ENCODE assay signal across 10 mouse cellular contexts in the genomic region with DNA sequence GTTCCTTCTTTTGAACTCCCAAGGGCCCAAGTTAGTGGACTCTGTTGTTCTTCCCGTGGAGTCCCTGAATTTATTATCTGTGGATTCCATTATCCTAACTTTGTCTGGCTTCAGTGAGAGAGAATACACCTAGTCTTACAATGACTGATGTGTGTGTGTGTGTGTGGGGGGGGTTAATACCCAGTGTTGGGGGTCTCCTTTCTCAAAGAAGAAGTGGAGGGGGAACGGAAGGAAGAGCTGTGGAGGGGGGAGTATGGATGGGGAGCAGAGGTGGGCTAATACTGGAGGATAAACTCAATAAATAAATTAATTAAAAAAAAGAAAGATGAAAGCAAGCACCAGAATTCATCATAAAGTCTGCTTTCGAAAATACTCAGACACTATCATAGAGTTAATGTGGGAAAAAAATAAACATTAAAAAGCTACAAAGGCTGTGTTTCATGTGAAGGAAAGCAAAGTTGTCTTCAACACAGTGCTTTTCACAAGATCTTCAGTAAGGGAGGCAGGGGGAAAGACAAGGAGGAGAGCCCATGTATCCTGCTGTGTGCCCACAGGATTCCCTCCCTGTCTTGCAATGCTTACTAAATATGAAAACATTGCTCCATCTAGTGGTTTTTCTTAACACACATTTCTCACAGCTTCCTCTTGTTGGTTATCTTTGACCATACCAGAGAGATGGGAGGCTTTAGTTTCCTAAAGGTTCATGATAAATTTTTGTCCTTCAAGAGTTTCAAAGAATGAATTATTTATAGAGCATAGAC.
DNase-seq lines count a peak whose midpoint lies in the region; ATAC-seq and TF ChIP-seq lines count a peak whose summit lies in the region.
"Had no signal": no experiment of that assay in that cellular context is flagged by ENCODE, and none has a peak within 500 bp of the region (broad histone marks: within the 10 kb centered on the region; RNA-seq: fewer than 3 reads in every experiment).

No protein-coding gene starts in this region.

- DNase-seq in cerebellum, adult 2 months, result peak in 1 of 2 experiments; percentile 4
- no peak for DNase-seq in cerebellum, postnatal 36 days
- peak; percentile 67 for DNase-seq in liver, adult 2 months (ENCODE audit: extremely low read depth, low read depth, low spot score)
- DNase-seq in liver, embryonic 11.5 days (ENCODE audit: low spot score), result no peak
- DNase-seq in retina, adult 2 months (ENCODE audit: low read depth, low spot score), result peak; percentile 18
- DNase-seq in testis, postnatal 10 days (ENCODE audit: low spot score), result no peak
- no peak for DNase-seq in urinary bladder, adult 18-20 months (ENCODE audit: low spot score in 2 of 2)

- no peaks in the 10 kb centered on the region for H3K4me1 ChIP-seq in cerebellum, adult 2 months (ENCODE audit: control insufficient read depth, insufficient read depth, low read length)
- H3K4me1 ChIP-seq in liver, adult 2 months (ENCODE audit: control insufficient read depth, insufficient read depth, low read length), result peaks cover 12% of the 10 kb centered on the region
- H3K4me1 ChIP-seq in liver, embryonic 11.5 days (replicated peaks; ENCODE audit: control insufficient read depth, insufficient read depth, low read length), result no peaks in the 10 kb centered on the region
- H3K4me1 ChIP-seq in hindbrain, embryonic 13.5 days (replicated peaks), result no peaks in the 10 kb centered on the region
- H3K4me1 ChIP-seq: embryonic facial prominence, embryonic 13.5 days; limb, embryonic 13.5 days had no signal

- H3K4me2 ChIP-seq in liver, embryonic 11.5 days, result no peak overlapping the region
- no peak overlapping the region for H3K4me2 ChIP-seq in hindbrain, embryonic 13.5 days
- H3K4me2 ChIP-seq: embryonic facial prominence, embryonic 13.5 days; limb, embryonic 13.5 days had no signal

- H3K27me3 ChIP-seq in cerebellum, adult 2 months (ENCODE audit: control insufficient read depth, insufficient read depth, low read length), result no peaks in the 10 kb centered on the region
- H3K27me3 ChIP-seq in liver, adult 2 months (ENCODE audit: control insufficient read depth, insufficient read depth, low read length), result no peaks in the 10 kb centered on the region
- H3K27me3 ChIP-seq in liver, embryonic 11.5 days (replicated peaks; ENCODE audit: control insufficient read depth, insufficient read depth, low read length), result no peaks in the 10 kb centered on the region
- H3K27me3 ChIP-seq in hindbrain, embryonic 13.5 days, result no peaks in the 10 kb centered on the region
- H3K27me3 ChIP-seq: embryonic facial prominence, embryonic 13.5 days; limb, embryonic 13.5 days had no signal

- no peaks in the 10 kb centered on the region for H3K9me3 ChIP-seq in liver, embryonic 11.5 days (ENCODE audit: control insufficient read depth, low read length)
- H3K9me3 ChIP-seq in hindbrain, embryonic 13.5 days, result no peaks in the 10 kb centered on the region
- H3K9me3 ChIP-seq: embryonic facial prominence, embryonic 13.5 days; limb, embryonic 13.5 days had no signal

- no peak overlapping the region for H3K4me3 ChIP-seq in cerebellum, adult 2 months (replicated peaks; ENCODE audit: insufficient read depth, low read depth, low read length)
- H3K4me3 ChIP-seq in liver, adult 2 months (ENCODE audit: insufficient read depth, low read depth, low read length), result no peak overlapping the region
- no peak overlapping the region for H3K4me3 ChIP-seq in liver, embryonic 11.5 days (ENCODE audit: low read depth, low read length)
- no peak overlapping the region for H3K4me3 ChIP-seq in hindbrain, embryonic 13.5 days
- H3K4me3 ChIP-seq: embryonic facial prominence, embryonic 13.5 days; limb, embryonic 13.5 days had no signal

- no peaks in the 10 kb centered on the region for H3K79me2 ChIP-seq in liver, adult 2 months (ENCODE audit: control insufficient read depth, insufficient read depth, low read length)

- no peaks in the 10 kb centered on the region for H3K36me3 ChIP-seq in liver, adult 2 months (ENCODE audit: control insufficient read depth, insufficient read depth, low read length)
- H3K36me3 ChIP-seq in liver, embryonic 11.5 days (ENCODE audit: control insufficient read depth, insufficient read depth, low read length), result no peaks in the 10 kb centered on the region
- no peaks in the 10 kb centered on the region for H3K36me3 ChIP-seq in hindbrain, embryonic 13.5 days
- H3K36me3 ChIP-seq: embryonic facial prominence, embryonic 13.5 days; limb, embryonic 13.5 days had no signal

- TF ChIP-seq CTCF in cerebellum, adult 2 months (IDR thresholded peaks at IDR 0.05; ENCODE audit: borderline replicate concordance, insufficient read depth, low read depth, low read length), result peak; percentile 14; the same call in 1 of the 2 replicates
- 0 out of 2 replicates have a peak, but pooled peaks have one; percentile 22 for TF ChIP-seq CTCF in liver, adult 2 months (IDR thresholded peaks at IDR 0.05; ENCODE audit: low read depth, low read length)

- 58% methylated on average over 3 of the region's 3 CpGs for WGBS in cerebellum, adult 2 months
- 97% methylated on average over 3 of the region's 3 CpGs for WGBS in liver, adult 2 months
- 66% methylated on average over 3 of the region's 3 CpGs for WGBS in liver, embryonic 11.5 days
- 59% methylated on average over 3 of the region's 3 CpGs for WGBS in hindbrain, embryonic 13.5 days

- no peak overlapping the region for H3K27ac ChIP-seq in cerebellum, adult 2 months (ENCODE audit: insufficient read depth, low read length)
- no peak overlapping the region for H3K27ac ChIP-seq in liver, adult 2 months (replicated peaks; ENCODE audit: insufficient read depth, low read depth, low read length)
- no peak overlapping the region for H3K27ac ChIP-seq in liver, embryonic 11.5 days (ENCODE audit: low read depth, low read length)
- H3K27ac ChIP-seq in hindbrain, embryonic 13.5 days, result no peak overlapping the region
- H3K27ac ChIP-seq: embryonic facial prominence, embryonic 13.5 days; limb, embryonic 13.5 days had no signal

- no peak overlapping the region for H3K9ac ChIP-seq in liver, adult 2 months (ENCODE audit: low read depth, low read length)
- H3K9ac ChIP-seq in liver, embryonic 11.5 days (ENCODE audit: low read depth, low read length), result no peak overlapping the region
- no peak overlapping the region for H3K9ac ChIP-seq in hindbrain, embryonic 13.5 days
- H3K9ac ChIP-seq: embryonic facial prominence, embryonic 13.5 days; limb, embryonic 13.5 days had no signal

- no peak for ATAC-seq in liver, embryonic 11.5 days (replicated peaks; ENCODE audit: low FRiP score)
- ATAC-seq in hindbrain, embryonic 13.5 days (ENCODE audit: low FRiP score), result peak; percentile 57; the same call in 1 of the 2 replicates

- no peak for TF ChIP-seq POLR2A in cerebellum, adult 2 months (IDR thresholded peaks at IDR 0.05; ENCODE audit: borderline replicate concordance, insufficient read depth, low read length)
- no peak for TF ChIP-seq POLR2A in liver, adult 2 months (IDR thresholded peaks at IDR 0.05; ENCODE audit: extremely low read depth, insufficient read depth, low read length)

Comparison
In these comparisons a context has a peak if more than half of its experiments do, and no peak if none do; other contexts are left out.
1. DNase-seq: peak in liver, adult 2 months (single experiment) and retina, adult 2 months (single experiment); none in cerebellum, postnatal 36 days (0 of 2), liver, embryonic 11.5 days (single experiment), testis, postnatal 10 days (single experiment) and urinary bladder, adult 18-20 months (0 of 2).